Mouse (Mus musculus) embryonic facial prominence, embryonic 12.5 days (tissue): ENCODE results near the gene Mkks. TPM values are rescaled to one million over a fixed set of nuclear protein-coding genes. Genes with fewer than 3 reads are reported as not detected.

ENCODE experiments used
- ATAC-seq: fragments of 200-750 bp; cut with Nextera tagmentation; 2 replicates; pipeline ENCODE4 v1.8.0; 2017; ENCODE audit not compliant: insufficient number of reproducible peaks, insufficient read depth, low FRiP score, low TSS enrichment
- H3K27ac ChIP-seq: fragments of 300-500 bp; sonication (generic); 2 replicates; pipeline ENCODE4 v1.5.1; 2016; ENCODE audit warnings: mild to moderate bottlenecking
- H3K27me3 ChIP-seq: fragments of 300-500 bp; sonication (generic); 2 replicates; pipeline ENCODE4 v1.6.1; 2016; ENCODE audit warnings: mild to moderate bottlenecking, moderate library complexity
- H3K36me3 ChIP-seq: fragments of 300-500 bp; sonication (generic); 2 replicates; pipeline ENCODE4 v1.6.1; 2016; ENCODE audit warnings: mild to moderate bottlenecking
- H3K4me1 ChIP-seq: fragments of 300-500 bp; sonication (generic); 2 replicates; pipeline ENCODE4 v1.6.1; 2016
- H3K4me2 ChIP-seq: fragments of 300-500 bp; sonication (generic); replicated peaks from 2 replicates; pipeline ENCODE4 v1.6.1; 2016; ENCODE audit warnings: mild to moderate bottlenecking, moderate library complexity
- H3K4me3 ChIP-seq: fragments of 300-500 bp; sonication (generic); 2 replicates; pipeline ENCODE4 v1.5.1; 2016; ENCODE audit warnings: mild to moderate bottlenecking
- H3K9ac ChIP-seq: fragments of 300-500 bp; sonication (generic); 2 replicates; pipeline ENCODE4 v1.6.1; 2016; ENCODE audit warnings: mild to moderate bottlenecking, moderate library complexity
- H3K9me3 ChIP-seq: fragments of 300-500 bp; sonication (generic); 2 replicates; pipeline ENCODE4 v1.6.1; 2016; ENCODE audit warnings: mild to moderate bottlenecking, moderate library complexity
- WGBS: fragments of 180-500 bp; shearing (Covaris S2); methylation state at CpG from one replicate; pipeline ENCODE4 v1.1.7; 2016; 5-methylcytosine and 5-hydroxymethylcytosine counted together
- polyA plus RNA-seq: library from polyadenylated mRNA; unstranded; fragments of >200 nt; fragmentation: Nextera tagmentation; extraction: Ambion mirVana; gene quantifications from 2 replicates; pipeline ENCODE4 v1.2.1, GENCODE M21; 2016

Mkks gene
- polyA plus RNA-seq, 1 experiment from 2014 or later = 13.0 TPM

GRCm38 (mm10) chr2:136832936-136833335 is 58.3 kb downstream of the Mkks start:
- Histone ChIP-seq H3K9ac (no peak overlapping the region), H3K36me3 (no peaks in the 10 kb centered on the region), H3K4me2 (no peak overlapping the region), H3K27ac (no peak overlapping the region), H3K27me3 (no peaks in the 10 kb centered on the region), H3K4me3 (no peak overlapping the region), H3K9me3 (no peaks in the 10 kb centered on the region), H3K4me1 (no peaks in the 10 kb centered on the region)
- 49% methylated on average over 3 of the region's 3 CpGs for WGBS
- no peak for ATAC-seq

GRCm38 (mm10) chr2:136827612-136828011 is 63.6 kb downstream of the Mkks start:
- no peaks in the 10 kb centered on the region for H3K27me3 ChIP-seq
- H3K27ac ChIP-seq = no peak overlapping the region
- no peaks in the 10 kb centered on the region for H3K36me3 ChIP-seq
- no peak overlapping the region for H3K4me3 ChIP-seq
- ATAC-seq = no peak
- no peaks in the 10 kb centered on the region for H3K4me1 ChIP-seq
- H3K9me3 ChIP-seq = no peaks in the 10 kb centered on the region
- H3K9ac ChIP-seq = no peak overlapping the region
- WGBS = 75% methylated on average over 4 of the region's 4 CpGs
- H3K4me2 ChIP-seq = no peak overlapping the region

Other genes starting within 250 kb of the Mkks start
- gene Snap25, start 177.9 kb downstream of the Mkks start, polyA plus RNA-seq = 7.3 and 11.0 TPM in 2 replicates
- gene AL731706.2, start 5.7 kb downstream of the Mkks start, polyA plus RNA-seq = 18.4 and 33.5 TPM in 2 replicates
- 9.0 and 9.5 TPM in 2 replicates for gene Slx4ip, start 171 bp downstream of the Mkks start, polyA plus RNA-seq
- 27.0 and 31.7 TPM in 2 replicates for gene AL731706.1, start within 50 bp of the Mkks start, polyA plus RNA-seq
- 30.3 and 31.9 TPM in 2 replicates for gene Jag1, start 225.3 kb upstream of the Mkks start, polyA plus RNA-seq